Mouse (Mus musculus): ENCODE measurements around the gene Aldh2.

DNA sequence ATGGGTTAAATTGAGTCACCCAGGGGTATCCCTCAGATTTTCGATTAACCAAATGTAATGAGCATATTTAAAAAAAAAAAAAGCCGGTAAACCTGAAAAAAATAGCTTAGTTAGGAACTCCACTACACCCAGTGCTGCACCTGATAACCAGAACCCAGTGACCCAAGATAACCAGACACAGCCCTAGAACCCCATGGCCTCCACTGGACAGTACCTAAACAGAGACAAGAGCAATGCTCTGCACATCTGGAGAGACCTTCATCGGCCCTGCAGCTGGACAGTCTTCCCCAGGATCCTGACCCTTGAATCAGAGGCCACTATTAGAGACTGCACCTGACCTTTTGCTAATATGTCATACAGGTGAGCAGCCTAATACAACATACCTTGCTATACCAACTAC lies 46.5 kb downstream of the Aldh2 start:
- TF ChIP-seq CTCF (IDR thresholded peaks at IDR 0.05; ENCODE audit: low read depth), result no peak
- TF ChIP-seq EP300 (IDR thresholded peaks at IDR 0.05; ENCODE audit: low read depth), result no peak

Data from heart, postnatal 0 days (tissue).